ENCODE assay signal across 8 mouse cellular contexts in the genomic region with DNA sequence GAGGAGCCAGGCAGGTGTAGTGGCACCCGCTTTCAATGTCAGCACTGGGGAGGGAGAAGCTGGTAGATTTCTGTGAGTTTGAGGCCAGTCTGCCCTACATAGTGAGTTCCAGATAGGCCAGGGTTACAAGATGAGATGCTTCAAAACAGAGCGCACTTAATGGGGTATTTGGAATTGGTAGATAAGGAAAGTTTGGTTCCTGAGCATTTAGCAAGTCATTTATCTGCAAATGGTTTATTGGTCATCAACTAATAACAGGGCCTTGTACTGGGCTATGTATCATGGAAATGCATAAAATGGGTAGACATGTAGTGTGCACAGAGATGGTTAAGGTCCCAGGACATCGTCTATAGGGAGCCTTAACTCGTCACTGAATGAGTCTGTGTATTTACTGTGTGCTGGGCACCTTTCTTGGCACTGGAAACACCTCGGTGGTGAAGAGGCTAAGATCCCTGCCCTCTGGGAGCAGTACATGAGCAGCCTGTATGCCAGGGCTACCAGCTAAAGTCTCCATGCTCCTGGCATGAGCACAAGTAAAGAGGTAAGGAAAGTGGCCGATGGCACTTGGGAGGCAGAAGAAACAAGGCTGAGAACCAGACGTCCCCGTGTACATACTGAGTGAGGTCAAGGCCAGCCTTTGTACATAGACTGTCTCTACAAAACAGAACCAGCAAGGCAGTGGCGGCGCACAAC. TPM values are rescaled to one million over a fixed set of nuclear protein-coding genes. Genes with fewer than 3 reads are reported as not detected.
DNase-seq lines count a peak whose midpoint lies in the region; ATAC-seq and TF ChIP-seq lines count a peak whose summit lies in the region.

No protein-coding gene starts in this region.

- peak overlapping the region; percentile 80; the same call in 1 of the 2 replicates for H3K27ac ChIP-seq in kidney, embryonic 14.5 days (ENCODE audit: low read depth, low read length)
- peak overlapping the region; percentile 93; the same call in 1 of the 2 replicates for H3K27ac ChIP-seq in embryonic facial prominence, embryonic 10.5 days (replicated peaks)
- no peak overlapping the region for H3K27ac ChIP-seq in hindbrain, embryonic 15.5 days (replicated peaks)
- no peak overlapping the region for H3K27ac ChIP-seq in midbrain, embryonic 15.5 days
- no peak overlapping the region for H3K27ac ChIP-seq in thymus, adult 2 months (ENCODE audit: control insufficient read depth, insufficient read depth, low read length)

- peaks cover 26% of the 10 kb centered on the region for H3K4me1 ChIP-seq in kidney, embryonic 14.5 days (ENCODE audit: control insufficient read depth, insufficient read depth, low read length)
- peaks cover 46% of the 10 kb centered on the region for H3K4me1 ChIP-seq in embryonic facial prominence, embryonic 10.5 days
- H3K4me1 ChIP-seq in hindbrain, embryonic 15.5 days (replicated peaks): peaks cover 39% of the 10 kb centered on the region
- H3K4me1 ChIP-seq in midbrain, embryonic 15.5 days: peaks cover 36% of the 10 kb centered on the region
- peaks cover 28% of the 10 kb centered on the region for H3K4me1 ChIP-seq in thymus, adult 2 months (replicated peaks; ENCODE audit: control insufficient read depth, insufficient read depth, low read length)

- H3K4me2 ChIP-seq in kidney, embryonic 14.5 days (replicated peaks; ENCODE audit: low read depth, low read length): peak overlapping the region; percentile 95
- peak overlapping the region; percentile 97 for H3K4me2 ChIP-seq in hindbrain, embryonic 15.5 days
- peak overlapping the region; percentile 90 for H3K4me2 ChIP-seq in midbrain, embryonic 15.5 days

- peak overlapping the region; percentile 77; the same call in 1 of the 2 replicates for H3K9ac ChIP-seq in kidney, embryonic 14.5 days (ENCODE audit: low read depth, low read length)
- H3K9ac ChIP-seq in hindbrain, embryonic 15.5 days: peak overlapping the region; percentile 54
- H3K9ac ChIP-seq in midbrain, embryonic 15.5 days: 0 out of 2 replicates have a peak overlapping the region, but pooled peaks have one; percentile 63

- DNase-seq in kidney, postnatal 10 days: no peak
- DNase-seq in embryonic facial prominence, embryonic 10.5 days (ENCODE audit: low spot score): no peak
- DNase-seq in thymus, adult 2 months: no peak
- DNase-seq in adipocyte (ENCODE audit: low spot score): no peak
- no peak for DNase-seq in cerebellum, adult 18-20 months

- TF ChIP-seq POLR2A in thymus, adult 2 months (IDR thresholded peaks at IDR 0.05; ENCODE audit: control insufficient read depth, extremely low read depth, insufficient read depth, low read length, poor library complexity): no peak

- H3K27me3 ChIP-seq in kidney, embryonic 14.5 days (ENCODE audit: control insufficient read depth, insufficient read depth, low read length): no peaks in the 10 kb centered on the region
- no peaks in the 10 kb centered on the region for H3K27me3 ChIP-seq in embryonic facial prominence, embryonic 10.5 days (replicated peaks; ENCODE audit: low read depth, poor library complexity, severe bottlenecking)
- no peaks in the 10 kb centered on the region for H3K27me3 ChIP-seq in hindbrain, embryonic 15.5 days
- H3K27me3 ChIP-seq in midbrain, embryonic 15.5 days (replicated peaks): no peaks in the 10 kb centered on the region
- no peaks in the 10 kb centered on the region for H3K27me3 ChIP-seq in thymus, adult 2 months (ENCODE audit: control insufficient read depth, insufficient read depth, low read length)

- 87% methylated on average over 10 of the region's 10 CpGs for WGBS in kidney, embryonic 14.5 days
- WGBS in embryonic facial prominence, embryonic 10.5 days: 89% methylated on average over 10 of the region's 10 CpGs
- WGBS in hindbrain, embryonic 15.5 days: 85% methylated on average over 10 of the region's 10 CpGs
- 84% methylated on average over 10 of the region's 10 CpGs for WGBS in midbrain, embryonic 15.5 days
- WGBS in thymus, adult 2 months: 92% methylated on average over 10 of the region's 10 CpGs

- no peak for ATAC-seq in kidney, embryonic 14.5 days (ENCODE audit: low FRiP score, low TSS enrichment)
- no peak for ATAC-seq in hindbrain, embryonic 15.5 days (ENCODE audit: low FRiP score, low read depth)
- no peak for ATAC-seq in midbrain, embryonic 15.5 days (replicated peaks)

- no peak for TF ChIP-seq CTCF in thymus, adult 2 months (IDR thresholded peaks at IDR 0.05; ENCODE audit: borderline replicate concordance, control insufficient read depth, extremely low read depth, insufficient read depth, low read length, poor library complexity)

- peak overlapping the region; percentile 67 for H3K4me3 ChIP-seq in kidney, embryonic 14.5 days (ENCODE audit: low read length)
- peak overlapping the region; percentile 67 for H3K4me3 ChIP-seq in embryonic facial prominence, embryonic 10.5 days
- peak overlapping the region; percentile 56 for H3K4me3 ChIP-seq in hindbrain, embryonic 15.5 days
- peak overlapping the region; percentile 59 for H3K4me3 ChIP-seq in midbrain, embryonic 15.5 days
- H3K4me3 ChIP-seq in thymus, adult 2 months (ENCODE audit: control insufficient read depth, insufficient read depth, low read length): no peak overlapping the region

- H3K9me3 ChIP-seq in kidney, embryonic 14.5 days (ENCODE audit: control insufficient read depth, low read length): no peaks in the 10 kb centered on the region
- H3K9me3 ChIP-seq in embryonic facial prominence, embryonic 10.5 days: no peaks in the 10 kb centered on the region
- H3K9me3 ChIP-seq in hindbrain, embryonic 15.5 days: no peaks in the 10 kb centered on the region
- no peaks in the 10 kb centered on the region for H3K9me3 ChIP-seq in midbrain, embryonic 15.5 days

- peaks cover 37% of the 10 kb centered on the region for H3K36me3 ChIP-seq in kidney, embryonic 14.5 days (ENCODE audit: control insufficient read depth, insufficient read depth, low read length)
- H3K36me3 ChIP-seq in embryonic facial prominence, embryonic 10.5 days (replicated peaks): peaks cover 49% of the 10 kb centered on the region
- peaks cover 37% of the 10 kb centered on the region for H3K36me3 ChIP-seq in hindbrain, embryonic 15.5 days
- H3K36me3 ChIP-seq in midbrain, embryonic 15.5 days (replicated peaks): peaks cover 26% of the 10 kb centered on the region
- H3K36me3 ChIP-seq in thymus, adult 2 months (ENCODE audit: control insufficient read depth, insufficient read depth, low read length): peaks cover 33% of the 10 kb centered on the region

RNA-seq across cellular contexts. Expression of a gene that starts 1.2 kb away (rescaled TPM):
- 2.2 and 4.2 TPM in 2 replicates for polyA plus RNA-seq in kidney, embryonic 14.5 days (2014; fragmentation: Nextera tagmentation; extraction: Ambion mirVana)
- 2.7 and 3.3 TPM in 2 replicates for polyA plus RNA-seq in embryonic facial prominence, embryonic 10.5 days (2016; fragmentation: Nextera tagmentation; extraction: Ambion mirVana)
- polyA plus RNA-seq in hindbrain, embryonic 15.5 days (2015; fragmentation: Nextera tagmentation; extraction: Ambion mirVana): 1.6 and 2.1 TPM in 2 replicates
- polyA plus RNA-seq in midbrain, embryonic 15.5 days (2015; fragmentation: Nextera tagmentation; extraction: Ambion mirVana): 1.8 and 1.9 TPM in 2 replicates
- polyA plus RNA-seq in thymus, adult 2 months (2012; rRNA removed): 38.2 and 46.5 TPM in 2 replicates

RNA-seq across cellular contexts. Expression of a gene that starts 2.0 kb away (rescaled TPM):
- 8.7 and 10.8 TPM in 2 replicates for polyA plus RNA-seq in kidney, embryonic 14.5 days (2014; fragmentation: Nextera tagmentation; extraction: Ambion mirVana)
- polyA plus RNA-seq in embryonic facial prominence, embryonic 10.5 days (2016; fragmentation: Nextera tagmentation; extraction: Ambion mirVana): 11.3 and 12.0 TPM in 2 replicates
- 16.5 and 17.3 TPM in 2 replicates for polyA plus RNA-seq in hindbrain, embryonic 15.5 days (2015; fragmentation: Nextera tagmentation; extraction: Ambion mirVana)
- polyA plus RNA-seq in midbrain, embryonic 15.5 days (2015; fragmentation: Nextera tagmentation; extraction: Ambion mirVana): 18.5 and 18.7 TPM in 2 replicates
- 93.6 and 102 TPM in 2 replicates for polyA plus RNA-seq in thymus, adult 2 months (2012; rRNA removed)

RNA-seq across cellular contexts. Expression of a gene that starts 15.2 kb away (rescaled TPM):
- 15.7 and 18.5 TPM in 2 replicates for polyA plus RNA-seq in kidney, embryonic 14.5 days (2014; fragmentation: Nextera tagmentation; extraction: Ambion mirVana)
- 10.6 and 10.7 TPM in 2 replicates for polyA plus RNA-seq in embryonic facial prominence, embryonic 10.5 days (2016; fragmentation: Nextera tagmentation; extraction: Ambion mirVana)
- 19.2 and 19.7 TPM in 2 replicates for polyA plus RNA-seq in hindbrain, embryonic 15.5 days (2015; fragmentation: Nextera tagmentation; extraction: Ambion mirVana)
- 19.5 TPM in 2 replicates for polyA plus RNA-seq in midbrain, embryonic 15.5 days (2015; fragmentation: Nextera tagmentation; extraction: Ambion mirVana)
- 332 and 343 TPM in 2 replicates for polyA plus RNA-seq in thymus, adult 2 months (2012; rRNA removed)

RNA-seq across cellular contexts. Expression of a gene that starts 28.1 kb away (rescaled TPM):
- 22.4 and 28.8 TPM in 2 replicates for polyA plus RNA-seq in kidney, embryonic 14.5 days (2014; fragmentation: Nextera tagmentation; extraction: Ambion mirVana)
- 10.9 and 11.5 TPM in 2 replicates for polyA plus RNA-seq in embryonic facial prominence, embryonic 10.5 days (2016; fragmentation: Nextera tagmentation; extraction: Ambion mirVana)
- 3.4 and 4.4 TPM in 2 replicates for polyA plus RNA-seq in hindbrain, embryonic 15.5 days (2015; fragmentation: Nextera tagmentation; extraction: Ambion mirVana)
- 3.3 and 5.3 TPM in 2 replicates for polyA plus RNA-seq in midbrain, embryonic 15.5 days (2015; fragmentation: Nextera tagmentation; extraction: Ambion mirVana)
- polyA plus RNA-seq in thymus, adult 2 months (2012; rRNA removed): 59.4 and 60.4 TPM in 2 replicates

RNA-seq across cellular contexts. Expression of a gene that starts 42.9 kb away (rescaled TPM):
- polyA plus RNA-seq in kidney, embryonic 14.5 days (2014; fragmentation: Nextera tagmentation; extraction: Ambion mirVana): 0.39 and 0.90 TPM in 2 replicates
- polyA plus RNA-seq in embryonic facial prominence, embryonic 10.5 days (2016; fragmentation: Nextera tagmentation; extraction: Ambion mirVana): 4.9 and 6.2 TPM in 2 replicates
- 29.6 and 33.4 TPM in 2 replicates for polyA plus RNA-seq in hindbrain, embryonic 15.5 days (2015; fragmentation: Nextera tagmentation; extraction: Ambion mirVana)
- 45.5 and 59.1 TPM in 2 replicates for polyA plus RNA-seq in midbrain, embryonic 15.5 days (2015; fragmentation: Nextera tagmentation; extraction: Ambion mirVana)
- 5.6 and 5.7 TPM in 2 replicates for polyA plus RNA-seq in thymus, adult 2 months (2012; rRNA removed)

Comparison
In these comparisons a context has a peak if more than half of its experiments do, and no peak if none do; other contexts are left out.
1. H3K27ac ChIP-seq: peak in kidney, embryonic 14.5 days (single experiment) and embryonic facial prominence, embryonic 10.5 days (single experiment); none in hindbrain, embryonic 15.5 days (single experiment), midbrain, embryonic 15.5 days (single experiment) and thymus, adult 2 months (single experiment).
2. RNA of a gene that starts 15.2 kb away (polyA plus RNA-seq): 332 to 343 TPM in thymus, adult 2 months; 19.2 to 19.7 TPM in hindbrain, embryonic 15.5 days, 19.5 TPM in midbrain, embryonic 15.5 days, 15.7 to 18.5 TPM in kidney, embryonic 14.5 days and 10.6 to 10.7 TPM in embryonic facial prominence, embryonic 10.5 days; every median in the first group is over 10 times any median in the second.
3. Peak in every context shown above with its lines, with median percentiles within 50 percentile points of each other: H3K4me2 ChIP-seq and H3K9ac ChIP-seq.